Mouse (Mus musculus) bone marrow, adult 2 months (tissue): Measurements from ENCODE around the gene 4930435E12Rik. TPM values are rescaled to one million over a fixed set of nuclear protein-coding genes. Genes with fewer than 3 reads are reported as not detected.

Experiments used
- H3K27ac ChIP-seq: fragments of 200-500 bp; 2 replicates; pipeline ENCODE4 v1.5.1; 2012; ENCODE audit warnings: low read depth, mild to moderate bottlenecking, control low read depth, inconsistent platforms, low read length; ENCODE audit not compliant: control insufficient read depth, poor library complexity, insufficient read depth
- H3K4me1 ChIP-seq: fragments of 200-500 bp; 2 replicates; pipeline ENCODE4 v1.6.1; 2011; ENCODE audit warnings: low read length; ENCODE audit not compliant: control insufficient read depth, insufficient read depth
- H3K4me3 ChIP-seq: fragments of 200-500 bp; replicated peaks from 2 replicates; pipeline ENCODE3; 2011; ENCODE audit warnings: mild to moderate bottlenecking, low read depth, low read length, control low read depth; ENCODE audit not compliant: control insufficient read depth
- CTCF ChIP-seq: fragments of 200-500 bp; IDR thresholded peaks from 2 replicates; pipeline ENCODE4 v1.5.1; 2011; ENCODE audit warnings: low read length, control low read depth; ENCODE audit not compliant: control insufficient read depth, insufficient read depth
- POLR2A ChIP-seq: fragments of 200-500 bp; IDR thresholded peaks from 2 replicates; pipeline ENCODE4 v1.6.1; 2011; ENCODE audit warnings: low read depth, mild to moderate bottlenecking, control low read depth, low read length, borderline replicate concordance; ENCODE audit not compliant: control insufficient read depth
- WGBS: fragments of 180-500 bp; shearing (Covaris S2); methylation state at CpG from one replicate; pipeline ENCODE4 v1.1.7; 2018; 5-methylcytosine and 5-hydroxymethylcytosine counted together
- polyA plus RNA-seq: library from polyadenylated mRNA; stranded (reverse); fragments of >200 nt; gene quantifications from 2 replicates; pipeline ENCODE4 v1.2.4, GENCODE M21; 2011; ENCODE audit warnings: low replicate concordance; ENCODE audit not compliant: missing spikeins, insufficient read depth, insufficient read length

Gene 4930435E12Rik
- polyA plus RNA-seq, 1 experiment: not detected

DNA sequence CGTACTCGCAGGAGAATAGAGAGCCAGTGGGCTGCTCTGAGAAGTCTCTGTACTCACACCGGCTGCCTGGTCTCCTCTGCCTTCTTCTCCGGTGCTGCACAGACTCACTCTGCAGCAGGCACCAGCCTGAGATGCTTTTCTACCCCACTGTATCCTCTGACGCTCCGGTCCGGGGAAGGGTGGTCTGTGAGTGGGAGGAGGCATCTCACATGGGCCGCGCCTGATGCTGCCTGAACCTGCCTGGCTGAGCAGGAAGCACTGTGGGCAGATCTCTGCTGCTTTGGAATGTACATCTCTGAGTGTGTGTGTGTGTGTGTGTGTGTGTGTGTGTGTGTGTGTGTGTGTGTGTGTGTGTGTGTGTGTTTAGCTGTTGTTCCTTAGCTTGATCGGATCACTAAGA lies 28.5 kb downstream of the 4930435E12Rik start, which contains the start of gene Upk1b:
Upk1b (minus strand) TSS at position 238 of the 400 bp plus-strand sequence.
- no peak within 1 kb of the TSS for H3K27ac ChIP-seq
- TF ChIP-seq POLR2A: no peak
- no peak for TF ChIP-seq CTCF
- H3K4me3 ChIP-seq: no peak within 1 kb of the TSS
- H3K4me1 ChIP-seq: no peaks in the 10 kb centered on the region; the same call in 1 of the 2 replicates
- 14% methylated on average over 10 of the region's 10 CpGs for WGBS

DNA sequence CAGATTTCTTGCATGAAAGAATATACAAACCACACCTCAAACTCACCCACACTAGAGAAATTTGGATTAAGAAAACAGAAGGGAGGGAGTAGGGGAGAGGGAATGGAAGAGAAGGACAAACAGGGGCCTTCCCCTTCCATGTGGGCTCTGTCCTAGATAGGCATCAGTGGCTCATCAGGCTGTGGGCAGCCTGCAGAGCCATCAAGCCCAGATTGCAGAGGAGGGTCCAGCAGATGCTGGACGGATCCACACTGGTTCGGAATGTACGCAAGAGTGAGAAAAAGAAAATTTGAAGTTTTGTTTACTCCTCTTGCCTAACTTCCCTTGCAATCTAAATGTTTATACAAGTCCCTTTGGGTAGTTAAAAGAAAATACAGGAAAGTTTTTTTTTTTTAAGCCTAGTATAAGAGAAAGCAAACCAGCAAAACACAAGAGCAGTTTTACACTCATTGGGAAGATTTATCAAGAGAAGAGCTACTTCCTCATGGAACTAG lies 29.5 kb downstream of the 4930435E12Rik start:
- 80% methylated on average over 3 of the region's 3 CpGs for WGBS
- no peak for TF ChIP-seq POLR2A
- no peak for TF ChIP-seq CTCF
- Histone ChIP-seq H3K4me1 (no peaks in the 10 kb centered on the region; the same call in 1 of the 2 replicates), H3K27ac (no peak overlapping the region), H3K4me3 (no peak overlapping the region)

DNA sequence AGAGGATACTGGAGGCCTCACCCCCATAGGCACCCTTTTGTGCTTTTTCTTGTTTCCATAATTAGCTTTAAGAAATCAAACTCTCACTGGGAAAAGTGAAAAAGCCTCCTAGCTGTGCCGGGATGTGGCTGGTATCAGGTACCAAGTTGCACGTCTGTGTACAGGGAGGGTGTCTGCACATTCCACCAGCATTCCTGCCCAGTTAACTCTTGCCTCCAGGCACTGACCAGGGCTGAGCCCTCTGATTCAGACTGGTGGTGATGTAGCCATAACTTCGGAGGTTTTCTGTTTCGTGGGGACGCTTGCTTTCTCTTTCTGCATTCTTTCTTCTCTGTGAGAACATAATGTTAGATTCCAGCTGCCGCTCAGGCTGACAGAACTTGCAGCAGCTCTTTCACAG lies 35.4 kb downstream of the 4930435E12Rik start:
- TF ChIP-seq POLR2A (no peak), CTCF (no peak)
- WGBS: 76% methylated on average over 6 of the region's 6 CpGs
- Histone ChIP-seq H3K4me3 (no peak overlapping the region), H3K4me1 (no peaks in the 10 kb centered on the region), H3K27ac (no peak overlapping the region)

DNA sequence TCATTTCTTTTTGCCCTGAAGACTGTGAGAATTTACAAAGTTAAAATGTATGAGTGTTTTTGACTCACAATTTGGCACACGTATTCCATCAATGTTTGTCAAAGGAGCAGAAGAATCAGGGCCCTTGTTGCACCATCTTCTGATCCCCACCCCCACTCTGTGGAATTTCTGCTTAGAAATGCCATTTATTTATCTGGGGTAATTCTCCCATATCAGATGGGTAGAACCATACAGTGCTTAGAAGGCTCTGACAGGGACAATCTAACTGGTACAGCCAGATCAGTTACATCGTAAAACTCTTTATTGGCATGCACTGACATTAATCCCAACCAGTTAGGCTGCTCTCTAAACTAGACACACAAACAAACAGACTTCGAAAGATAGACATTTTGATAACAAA lies 38.6 kb downstream of the 4930435E12Rik start:
- WGBS: 78% methylated on average over 3 of the region's 3 CpGs
- Histone ChIP-seq H3K4me3 (no peak overlapping the region), H3K4me1 (no peaks in the 10 kb centered on the region), H3K27ac (no peak overlapping the region)
- TF ChIP-seq CTCF (no peak), POLR2A (no peak)

DNA sequence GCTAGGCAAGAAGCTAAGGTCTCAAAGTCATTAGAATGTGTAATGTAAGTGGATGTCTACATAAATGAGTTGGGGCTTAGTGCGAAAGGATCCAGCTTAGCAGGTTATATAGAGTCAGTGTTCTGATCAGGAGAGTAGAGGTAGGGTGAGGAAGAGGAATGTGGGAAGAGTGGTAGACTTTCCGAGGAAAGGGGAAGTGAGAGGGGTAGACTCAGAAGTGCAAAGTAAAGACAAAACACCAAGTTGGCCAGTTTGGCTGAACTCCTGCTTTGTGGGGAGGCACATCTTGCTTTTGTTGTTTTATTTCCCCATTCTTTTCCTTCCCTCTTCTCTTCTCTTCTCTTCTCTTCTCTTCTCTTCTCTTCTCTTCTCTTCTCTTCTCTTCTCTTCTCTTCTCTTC lies 39.5 kb downstream of the 4930435E12Rik start:
- TF ChIP-seq POLR2A (no peak), CTCF (no peak)
- 44% methylated on average over 2 of the region's 2 CpGs for WGBS
- no peak overlapping the region for H3K27ac ChIP-seq
- no peak overlapping the region for H3K4me3 ChIP-seq
- no peaks in the 10 kb centered on the region for H3K4me1 ChIP-seq

DNA sequence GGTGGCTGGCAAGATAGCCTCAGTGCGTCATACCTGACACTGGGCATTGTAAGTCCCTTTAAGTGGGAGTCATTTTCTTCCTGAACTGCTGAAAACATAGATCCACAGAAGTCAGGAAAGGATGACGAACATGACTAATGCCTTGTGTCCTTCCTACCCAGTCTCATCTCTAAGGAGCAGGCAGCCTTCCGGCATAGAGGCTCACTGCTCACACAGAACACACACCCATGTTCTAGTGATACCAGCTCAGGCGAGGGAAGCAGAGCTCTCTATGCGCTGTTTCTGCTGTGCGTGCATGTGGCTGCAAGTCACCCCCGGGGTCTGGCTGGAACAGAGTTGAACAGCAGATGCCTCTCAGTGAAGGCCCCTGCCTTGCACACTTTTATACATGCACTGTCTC lies 43.2 kb downstream of the 4930435E12Rik start:
- Histone ChIP-seq H3K4me3 (no peak overlapping the region), H3K27ac (no peak overlapping the region), H3K4me1 (no peaks in the 10 kb centered on the region)
- 86% methylated on average over 7 of the region's 7 CpGs for WGBS
- TF ChIP-seq CTCF: no peak
- TF ChIP-seq POLR2A: no peak

DNA sequence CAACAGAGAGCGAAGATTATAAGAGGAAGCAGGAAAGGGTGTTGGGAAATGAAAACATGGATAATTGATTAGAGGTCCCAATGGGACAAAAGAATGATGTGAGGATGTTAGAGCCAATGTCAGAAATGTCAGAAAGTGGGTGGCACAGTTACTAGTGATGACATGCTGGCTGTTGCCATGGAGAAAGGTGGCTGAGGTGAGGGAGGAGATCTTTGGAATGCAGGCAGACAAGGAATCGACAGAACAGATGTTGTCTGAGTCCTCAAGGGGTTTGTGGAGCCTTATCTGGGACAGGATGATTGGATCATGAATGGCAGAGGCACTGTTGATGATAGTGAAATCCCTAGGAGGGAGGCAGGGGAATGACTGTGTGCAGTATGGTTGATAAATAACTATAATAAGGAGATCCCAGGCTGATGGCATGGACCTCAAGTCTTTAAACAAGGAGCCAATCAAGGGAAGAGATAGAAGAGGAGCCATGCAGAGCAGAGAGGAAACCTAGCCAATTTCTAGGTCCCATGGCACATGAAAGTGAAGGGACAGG lies 46.0 kb downstream of the 4930435E12Rik start:
- TF ChIP-seq POLR2A (no peak), CTCF (no peak)
- no peaks in the 10 kb centered on the region for H3K4me1 ChIP-seq
- H3K4me3 ChIP-seq: no peak overlapping the region
- H3K27ac ChIP-seq: no peak overlapping the region
- WGBS: 65% methylated on average over 2 of the region's 2 CpGs

DNA sequence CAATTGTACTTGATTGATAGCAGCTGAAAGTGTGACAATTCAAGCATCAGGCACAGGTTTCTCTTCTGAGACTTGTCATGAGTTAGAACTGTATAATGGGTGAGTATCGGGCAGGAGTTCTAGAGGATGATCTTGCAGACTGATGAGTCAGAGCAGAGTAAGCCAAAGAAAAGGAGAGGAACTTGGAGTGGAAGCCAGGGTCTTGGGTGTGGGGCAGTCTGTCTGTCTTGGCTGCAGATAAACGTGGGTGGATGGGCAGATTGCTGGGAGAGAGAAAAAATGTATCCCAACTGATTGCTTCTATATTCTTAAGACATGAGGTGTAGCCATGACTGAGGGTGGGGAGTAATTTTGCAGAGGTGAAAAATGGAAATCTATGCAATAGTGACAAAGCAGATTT lies 46.6 kb downstream of the 4930435E12Rik start:
- H3K4me1 ChIP-seq: no peaks in the 10 kb centered on the region
- no peak for TF ChIP-seq CTCF
- TF ChIP-seq POLR2A: no peak
- H3K27ac ChIP-seq: no peak overlapping the region
- WGBS: 51% methylated on average over 2 of the region's 2 CpGs
- H3K4me3 ChIP-seq: no peak overlapping the region

DNA sequence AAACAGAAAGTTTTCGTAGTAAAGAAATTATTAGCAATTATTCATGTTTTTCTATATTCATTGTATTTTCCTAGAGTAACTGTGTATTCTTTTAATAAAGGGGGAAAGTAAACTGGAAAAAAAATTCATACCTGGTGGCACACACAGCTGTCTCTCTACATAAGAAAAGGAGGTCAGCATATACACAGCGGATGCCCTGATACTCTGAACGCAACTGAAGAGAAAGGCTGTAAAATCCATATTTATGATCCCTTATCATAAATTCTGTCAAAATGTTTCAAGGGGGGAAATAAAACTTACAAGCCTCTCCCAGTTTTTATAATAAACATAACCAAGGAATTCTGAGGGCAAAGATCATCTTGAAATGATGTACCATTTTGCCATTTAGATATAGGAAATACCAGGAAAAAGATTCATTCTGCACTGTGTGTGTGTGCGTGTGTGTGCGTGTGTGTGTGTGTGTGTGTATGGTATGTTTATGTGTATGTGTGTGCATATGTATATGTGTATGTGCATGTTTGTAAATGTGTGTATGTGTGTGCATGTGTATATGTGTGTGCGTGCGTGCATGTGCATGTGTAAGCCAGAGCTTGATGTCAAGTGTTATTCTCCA lies 47.5 kb downstream of the 4930435E12Rik start:
- TF ChIP-seq POLR2A: no peak
- no peak for TF ChIP-seq CTCF
- Histone ChIP-seq H3K27ac (no peak overlapping the region), H3K4me3 (no peak overlapping the region), H3K4me1 (no peaks in the 10 kb centered on the region)
- WGBS: 89% methylated on average over 7 of the region's 7 CpGs
